Mouse (Mus musculus) cortical plate, adult 2 months (tissue): ENCODE measurements around the gene Ctsq. TPM values are rescaled to one million over a fixed set of nuclear protein-coding genes. Genes with fewer than 3 reads are reported as not detected.
"Not testable (repeated sequence)": the region's sequence is repeated elsewhere in the genome, so short reads cannot be mapped to it uniquely, and the experiment has no call there.

Experiments
- H3K27ac ChIP-seq: fragments of 200-500 bp; 2 replicates; pipeline ENCODE4 v1.5.1; 2012; ENCODE audit warnings: low read length, control low read depth, inconsistent platforms; ENCODE audit not compliant: insufficient read depth
- H3K4me1 ChIP-seq: fragments of 200-500 bp; 2 replicates; pipeline ENCODE4 v1.6.1; 2011; ENCODE audit warnings: low read length; ENCODE audit not compliant: control insufficient read depth, insufficient read depth
- H3K4me3 ChIP-seq: fragments of 200-500 bp; 2 replicates; pipeline ENCODE4 v1.5.1; 2011; ENCODE audit warnings: mild to moderate bottlenecking, low read length, control low read depth; ENCODE audit not compliant: insufficient read depth
- CTCF ChIP-seq: fragments of 200-500 bp; IDR thresholded peaks from 2 replicates; pipeline ENCODE4 v1.5.1; 2011; ENCODE audit warnings: mild to moderate bottlenecking, control low read depth, low read length; ENCODE audit not compliant: insufficient read depth; ENCODE audit errors: extremely low read depth
- POLR2A ChIP-seq: fragments of 200-500 bp; IDR thresholded peaks from 2 replicates; pipeline ENCODE4 v1.6.1; 2011; ENCODE audit warnings: mild to moderate bottlenecking, low read length, control low read depth; ENCODE audit not compliant: insufficient read depth; ENCODE audit errors: extremely low read depth
- polyA plus RNA-seq: library from polyadenylated mRNA; depleted of rRNA; stranded (reverse); fragments of >200 nt; gene quantifications from 2 replicates; pipeline ENCODE4 v1.2.3, GENCODE M21; 2012; rRNA removed

Gene Ctsq
- polyA plus RNA-seq: not detected in 2 replicates

DNA sequence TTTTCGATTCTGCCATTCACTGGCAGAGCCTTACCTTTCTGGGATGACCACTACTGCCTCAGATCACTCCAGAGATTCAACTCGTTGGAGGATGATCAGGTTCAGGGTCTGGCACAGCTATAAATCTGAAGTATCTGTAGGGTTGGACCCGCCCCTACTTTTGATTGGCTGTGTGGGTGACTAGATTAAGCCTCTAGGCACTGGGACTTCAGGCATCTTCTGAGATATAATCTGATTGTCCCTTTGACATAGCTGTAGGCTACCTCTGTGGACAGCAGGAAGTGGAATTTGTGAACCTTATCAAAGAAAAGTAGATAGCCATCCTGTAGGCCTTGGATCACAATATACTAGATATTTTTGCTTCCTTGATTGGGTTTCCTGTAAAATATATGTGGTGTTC is at the start of gene Ctsq:
Gene Ctsq (minus strand): TSS at position 101 of the 400 bp plus-strand sequence.
- Histone ChIP-seq H3K4me3 (no peak within 1 kb of the TSS), H3K4me1 (no peaks in the 10 kb centered on the region), H3K27ac (no peak within 1 kb of the TSS)
- TF ChIP-seq CTCF (no peak), POLR2A (no peak)

DNA sequence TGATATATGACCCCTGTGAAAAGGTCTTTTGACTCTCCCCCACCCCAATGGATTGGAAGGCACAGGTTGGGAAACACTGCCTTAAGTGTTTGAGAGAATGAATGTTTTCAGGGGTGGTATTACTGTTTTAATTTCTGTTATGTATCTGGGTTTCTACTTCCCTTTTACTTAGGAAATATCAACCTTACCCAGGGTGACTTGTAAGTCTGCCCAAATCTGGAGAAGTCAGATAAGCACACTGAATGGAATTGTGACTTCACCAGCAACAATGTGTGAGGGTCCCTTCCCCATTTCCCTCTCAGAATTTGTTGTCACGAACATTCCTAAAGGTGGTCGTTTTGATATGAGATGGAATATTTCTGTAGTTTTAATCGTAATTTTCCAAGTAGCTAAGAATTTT is 17.6 kb downstream of the Ctsq start:
- Histone ChIP-seq H3K27ac (no peak overlapping the region), H3K4me3 (no peak overlapping the region), H3K4me1 (no peaks in the 10 kb centered on the region)
- TF ChIP-seq POLR2A: no peak
- TF ChIP-seq CTCF: no peak

DNA sequence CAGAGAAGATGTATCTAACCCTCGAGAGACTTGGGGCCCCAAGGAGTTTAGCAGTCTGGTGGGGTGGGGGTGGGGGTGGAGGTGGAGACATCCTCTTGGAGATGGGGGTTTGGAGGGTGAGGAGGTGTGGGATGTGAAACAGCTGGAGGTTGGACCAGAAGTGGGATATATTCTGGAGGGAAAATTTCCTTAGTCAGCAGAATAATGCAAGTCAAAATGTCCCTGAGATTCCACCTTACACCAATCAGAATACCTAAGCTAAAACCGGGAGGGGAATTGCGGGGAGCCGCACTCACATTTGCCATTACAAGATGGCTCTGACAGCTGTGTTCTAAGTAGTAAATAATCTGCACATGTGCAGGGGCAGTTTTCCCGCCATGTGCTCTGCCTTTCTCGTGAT is 18.6 kb downstream of the Ctsq start:
- TF ChIP-seq POLR2A (no peak), CTCF (no peak)
- no peaks in the 10 kb centered on the region for H3K4me1 ChIP-seq
- no peak overlapping the region for H3K4me3 ChIP-seq
- H3K27ac ChIP-seq: no peak overlapping the region

DNA sequence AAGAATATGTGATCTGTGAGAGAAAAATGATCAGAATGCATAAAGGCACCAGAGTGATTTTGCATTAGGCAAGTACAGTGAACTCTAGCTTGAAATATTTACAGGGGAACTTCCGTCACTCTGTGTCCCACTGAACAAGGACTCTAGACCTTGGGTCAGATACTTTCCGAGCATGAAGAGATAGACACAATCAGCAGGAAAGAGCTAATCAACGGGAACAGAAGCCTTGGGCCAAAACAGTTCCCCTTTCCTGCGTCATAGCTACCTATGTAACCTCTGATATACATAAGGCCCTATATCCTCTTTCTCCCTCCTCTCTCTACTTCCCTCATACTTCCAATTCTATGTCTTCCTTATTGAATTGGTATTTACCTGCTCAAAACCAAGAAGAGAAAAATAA is 30.3 kb downstream of the Ctsq start:
- no peak overlapping the region for H3K4me3 ChIP-seq
- TF ChIP-seq POLR2A (no peak), CTCF (no peak)
- no peaks in the 10 kb centered on the region for H3K4me1 ChIP-seq
- no peak overlapping the region for H3K27ac ChIP-seq

DNA sequence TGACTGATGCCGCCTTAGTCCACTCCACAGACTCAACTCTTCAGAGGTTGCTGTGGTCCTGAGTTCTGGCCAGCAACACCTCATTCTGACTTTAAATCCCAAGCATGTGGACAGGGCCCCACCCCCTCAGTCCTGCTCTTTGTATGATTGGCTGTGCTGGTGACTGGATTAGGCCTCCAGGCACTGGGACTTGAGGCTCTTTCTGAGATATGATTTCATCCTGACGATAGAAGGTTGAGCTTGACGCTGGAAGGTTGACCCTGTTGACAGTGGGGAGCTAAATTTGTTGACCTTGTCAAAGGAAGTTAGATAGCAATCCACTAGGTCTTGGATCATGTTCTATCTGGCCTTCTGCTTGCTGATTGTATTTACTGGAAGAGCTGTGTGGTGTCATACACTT is 34.6 kb downstream of the Ctsq start, which contains the start of gene Ctsj:
Gene Ctsj (minus strand): TSS at position 101 of the 400 bp plus-strand sequence.
- H3K27ac ChIP-seq: no peak within 1 kb of the TSS
- TF ChIP-seq POLR2A (no peak), CTCF (no peak)
- H3K4me1 ChIP-seq: no peaks in the 10 kb centered on the region

DNA sequence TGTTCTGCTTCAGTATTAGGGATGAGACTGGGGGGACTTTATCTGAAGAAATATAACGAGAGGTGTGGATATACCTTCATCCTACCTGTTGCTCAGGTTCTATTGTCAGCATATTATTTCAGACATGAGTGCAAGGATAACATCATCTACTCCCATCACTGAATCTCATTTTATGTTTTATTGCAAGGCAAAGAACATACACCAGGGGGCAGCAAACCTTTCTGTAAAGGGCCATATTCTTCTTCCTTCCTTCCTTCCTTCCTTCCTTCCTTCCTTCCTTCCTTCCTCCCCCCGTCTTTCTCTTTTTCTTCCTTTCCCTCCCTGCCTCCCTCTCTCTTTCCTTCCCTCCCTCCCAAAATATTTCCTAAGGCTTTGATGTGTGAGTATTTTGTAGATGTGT is 42.8 kb downstream of the Ctsq start:
- Histone ChIP-seq H3K4me1 (no peaks in the 10 kb centered on the region), H3K4me3 (no peak overlapping the region), H3K27ac (no peak overlapping the region)
- TF ChIP-seq POLR2A (no peak), CTCF (no peak)

More for the DNA sequence above, 34.6 kb downstream of the Ctsq start, which contains the start of gene Ctsj:
- no peak within 1 kb of the TSS for H3K4me3 ChIP-seq

DNA sequence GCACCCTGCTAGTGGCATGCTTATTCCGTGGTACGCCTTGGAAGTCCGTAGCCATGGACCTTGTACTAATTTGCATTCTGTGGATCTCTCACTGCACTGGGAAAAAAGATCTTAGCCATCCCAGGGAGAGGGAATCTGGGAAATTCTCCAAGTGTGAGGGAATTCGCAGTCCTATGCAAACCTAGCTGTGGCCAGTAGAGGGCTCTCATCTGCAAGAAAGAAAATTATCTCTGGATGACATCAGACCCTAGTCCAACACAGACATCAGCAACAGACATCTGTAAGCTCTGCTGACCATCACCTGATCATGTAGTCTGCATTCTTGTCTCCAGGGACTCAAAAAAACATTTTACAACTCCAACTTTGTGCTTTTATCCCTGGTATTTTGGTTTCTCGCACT is 53.5 kb downstream of the Ctsq start:
- not testable (repeated sequence) for H3K27ac ChIP-seq, H3K4me1 ChIP-seq, H3K4me3 ChIP-seq

Other genes with a start within 250 kb of the Ctsq start
- not detected in 2 replicates for gene Ctsll3, start 237.8 kb downstream of the Ctsq start, polyA plus RNA-seq
- 0.15 TPM in 1 of 2 replicates, not detected in the other for gene 4930486L24Rik, start 176.2 kb downstream of the Ctsq start, polyA plus RNA-seq
- gene Gm49392, start 143.7 kb downstream of the Ctsq start, polyA plus RNA-seq: 0.13 and 0.17 TPM in 2 replicates
- gene Ctla2b, start 143.2 kb downstream of the Ctsq start, polyA plus RNA-seq: 1.4 and 2.3 TPM in 2 replicates
- gene Tpbpb, start 135.8 kb downstream of the Ctsq start, polyA plus RNA-seq: 0.09 and 0.10 TPM in 2 replicates
- gene Gm49393, start 105.0 kb downstream of the Ctsq start, polyA plus RNA-seq: not detected in 2 replicates
- 1.7 and 2.5 TPM in 2 replicates for gene Gm49391, start 104.1 kb downstream of the Ctsq start, polyA plus RNA-seq
- 12.2 and 15.4 TPM in 2 replicates for gene Ctla2a, start 104.0 kb downstream of the Ctsq start, polyA plus RNA-seq
- gene Tpbpa, start 98.6 kb downstream of the Ctsq start, polyA plus RNA-seq: 0.08 TPM in 1 of 2 replicates, not detected in the other
- gene Ctsj, start 34.7 kb downstream of the Ctsq start, polyA plus RNA-seq: 0.25 TPM in 1 of 2 replicates, not detected in the other
- not detected in 2 replicates for gene Ctsr, start 123.6 kb upstream of the Ctsq start, polyA plus RNA-seq
- not detected in 2 replicates for gene Cts6, start 162.8 kb upstream of the Ctsq start, polyA plus RNA-seq
- gene Cts8, start 214.7 kb upstream of the Ctsq start, polyA plus RNA-seq: not detected in 2 replicates
- not detected in 2 replicates for gene Gm49398, start 248.2 kb upstream of the Ctsq start, polyA plus RNA-seq